Mouse (Mus musculus) kidney, adult 18-20 months (tissue): ENCODE data around the gene Nupr1.
A peak's percentile ranks its signal among the peaks of the same experiment; 100 is the strongest.

Experiments used
- DNase-seq: peaks from one replicate; pipeline ENCODE4 v3.0.0; 2021

Nupr1 gene

GRCm38 (mm10) chr7:126630824-126631518 lies at the start of gene Nupr1:
Nupr1 (minus strand) TSS chr7:126630861.
- DNase-seq = no peak

GRCm38 (mm10) chr7:126679683-126680082 lies 49.0 kb upstream of the Nupr1 start:
- no peak for DNase-seq

GRCm38 (mm10) chr7:126678545-126679341 lies 48.1 kb upstream of the Nupr1 start:
- peak; percentile 31 for DNase-seq

GRCm38 (mm10) chr7:126676631-126677220 lies 46.1 kb upstream of the Nupr1 start:
- no peak for DNase-seq

GRCm38 (mm10) chr7:126676207-126676606 lies 45.5 kb upstream of the Nupr1 start, which contains the start of gene Sult1a1:
Sult1a1 (minus strand) TSS chr7:126676432.
- DNase-seq = peak; percentile 84

- no peak for DNase-seq
Observed at GRCm38 (mm10) chr7:126675104-126675503, 44.4 kb upstream of the Nupr1 start.

GRCm38 (mm10) chr7:126672111-126672510 lies 41.5 kb upstream of the Nupr1 start:
- no peak for DNase-seq

GRCm38 (mm10) chr7:126670152-126670551 lies 39.5 kb upstream of the Nupr1 start:
- no peak for DNase-seq

GRCm38 (mm10) chr7:126668452-126668851 lies 37.8 kb upstream of the Nupr1 start:
- no peak for DNase-seq

GRCm38 (mm10) chr7:126667495-126668090 lies 36.9 kb upstream of the Nupr1 start:
- DNase-seq = no peak

- DNase-seq = peak; percentile 60
Observed at GRCm38 (mm10) chr7:126665269-126665668, 34.6 kb upstream of the Nupr1 start.

GRCm38 (mm10) chr7:126663646-126664045 lies 33.0 kb upstream of the Nupr1 start:
- DNase-seq = no peak

- no peak for DNase-seq
Observed at GRCm38 (mm10) chr7:126659771-126660170, 29.1 kb upstream of the Nupr1 start.

- DNase-seq = no peak
Observed at GRCm38 (mm10) chr7:126657522-126657921, 26.9 kb upstream of the Nupr1 start.

- no peak for DNase-seq
Observed at GRCm38 (mm10) chr7:126655695-126656094, 25.0 kb upstream of the Nupr1 start.

- DNase-seq = no peak
Observed at GRCm38 (mm10) chr7:126653991-126654390, 23.3 kb upstream of the Nupr1 start.

- DNase-seq = no peak
Observed at GRCm38 (mm10) chr7:126650852-126651251, 20.2 kb upstream of the Nupr1 start.

- peak; percentile 96 for DNase-seq
Observed at GRCm38 (mm10) chr7:126649231-126650051, 18.8 kb upstream of the Nupr1 start, which contains the start of gene Sgf29. Sgf29 (plus strand) TSS chr7:126649309.

- DNase-seq = no peak
Observed at GRCm38 (mm10) chr7:126648486-126648885, 17.8 kb upstream of the Nupr1 start.

- peak; percentile 5 for DNase-seq
Observed at GRCm38 (mm10) chr7:126645708-126646107, 15.0 kb upstream of the Nupr1 start.

- DNase-seq = no peak
Observed at GRCm38 (mm10) chr7:126644914-126645313, 14.3 kb upstream of the Nupr1 start.

GRCm38 (mm10) chr7:126644345-126644744 lies 13.7 kb upstream of the Nupr1 start:
- no peak for DNase-seq
